Mouse (Mus musculus) retina, postnatal 1 day (tissue): Measurements from ENCODE around the gene Spcs1.

Experiments
- DNase-seq: peaks from one replicate; pipeline ENCODE4 v3.0.0-alpha.2; 2012

Spcs1 gene

DNA sequence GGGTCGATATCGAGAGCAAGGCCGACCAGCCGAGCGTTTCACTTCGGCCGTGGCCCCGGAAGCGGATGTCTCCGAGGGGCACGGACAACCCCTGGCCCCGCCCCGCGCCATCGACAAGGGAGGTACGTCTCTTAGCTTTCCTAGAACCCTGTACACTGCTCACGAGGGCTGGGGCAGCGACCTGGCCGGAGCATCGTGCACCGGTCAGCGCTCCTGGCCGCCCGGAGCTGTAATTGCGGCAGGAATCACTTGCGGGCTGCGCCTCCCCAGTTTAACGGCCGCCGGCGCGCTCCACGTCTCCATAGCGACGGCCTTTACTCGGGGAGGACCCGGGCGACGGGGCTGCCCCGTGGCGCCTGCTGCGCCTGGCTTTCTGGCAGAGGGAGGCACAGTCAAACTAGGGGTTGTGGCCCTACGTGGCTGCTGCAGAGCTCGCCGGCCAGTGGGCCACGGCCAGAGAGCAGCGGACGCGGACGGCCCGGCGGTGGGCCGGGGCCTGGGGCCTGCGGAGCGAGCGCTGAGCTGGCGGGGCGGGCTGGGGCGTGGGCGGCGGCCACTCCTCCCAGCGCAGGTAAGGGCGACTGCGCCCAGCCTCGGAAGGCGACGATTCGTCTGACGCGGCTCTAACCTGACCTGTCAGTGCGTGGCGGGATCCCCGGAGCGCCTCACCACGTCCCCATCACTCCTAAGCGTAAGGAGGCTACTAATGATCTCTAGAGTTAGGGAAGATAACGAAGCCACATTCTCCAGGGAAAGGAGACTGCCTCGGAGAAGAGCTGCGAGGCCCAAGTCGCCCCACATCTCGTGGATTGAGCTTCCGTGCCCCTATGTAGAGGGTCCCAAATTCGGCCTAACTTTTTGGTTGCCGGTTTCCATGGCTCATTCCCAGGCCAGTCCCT, at the start of gene Spcs1, which contains the start of gene Glt8d1:
Spcs1 (minus strand) TSS at position 366 of the 899 bp plus-strand sequence.
Glt8d1 (plus strand) TSS at position 94 of the 899 bp plus-strand sequence.
- peak; percentile 90 for DNase-seq

DNA sequence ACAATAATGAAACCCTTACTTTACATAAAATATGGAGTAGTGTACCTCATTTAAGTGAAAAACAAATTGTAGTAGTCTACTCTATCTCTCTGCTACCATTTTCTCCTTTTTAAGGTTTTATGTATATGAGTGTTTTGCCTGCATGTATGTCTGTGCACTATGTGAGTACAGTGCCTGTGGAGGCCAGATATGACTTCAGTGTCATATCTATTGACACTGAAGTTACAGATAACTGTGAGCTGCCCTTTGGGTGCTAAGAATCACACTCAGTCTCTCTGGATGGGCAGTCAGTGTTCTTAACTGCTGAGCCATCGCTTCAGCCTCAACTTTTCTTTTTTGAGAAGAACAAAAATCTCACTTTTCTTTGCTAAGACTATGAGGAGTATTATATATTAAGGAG, 44.3 kb upstream of the Spcs1 start:
- DNase-seq: no peak

DNA sequence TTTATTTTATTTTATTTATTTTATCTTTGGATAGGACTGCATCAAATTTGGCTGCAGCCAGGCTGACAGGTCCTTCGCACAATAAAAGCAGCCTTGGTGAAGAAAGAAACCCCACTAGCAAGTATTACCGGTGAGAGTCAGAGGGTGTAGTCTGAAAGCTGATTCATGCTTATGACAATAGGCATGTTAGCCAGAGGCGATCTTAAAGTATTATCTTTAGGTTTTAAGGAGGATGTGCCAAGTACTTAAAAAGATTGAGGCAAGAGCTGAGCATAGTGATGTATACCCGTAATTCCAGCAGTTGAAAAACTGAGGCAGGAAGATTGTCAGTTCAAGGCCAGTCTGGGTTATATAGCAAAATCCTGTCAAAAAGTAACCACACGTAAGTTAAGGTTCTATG, 43.8 kb upstream of the Spcs1 start:
- no peak for DNase-seq

DNA sequence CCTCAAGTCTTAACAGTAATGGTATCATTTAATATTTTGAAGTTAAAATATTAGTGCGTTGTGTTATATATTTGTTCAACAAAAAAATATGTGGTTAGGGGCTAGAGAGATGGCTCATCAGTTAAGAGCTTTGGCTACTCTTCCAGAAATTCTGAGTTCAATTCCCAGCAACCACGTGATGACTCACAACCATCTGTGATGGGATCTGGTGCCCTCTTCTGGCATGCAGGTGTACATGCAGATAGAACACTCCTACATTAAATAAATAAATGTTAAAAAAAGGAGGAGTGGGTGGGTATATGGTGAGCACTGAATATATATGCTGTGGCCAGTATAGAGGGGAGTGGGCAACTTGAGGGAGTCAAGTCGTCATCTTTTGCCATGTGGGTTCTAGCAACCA, 24.3 kb upstream of the Spcs1 start:
- peak; percentile 14 for DNase-seq

DNA sequence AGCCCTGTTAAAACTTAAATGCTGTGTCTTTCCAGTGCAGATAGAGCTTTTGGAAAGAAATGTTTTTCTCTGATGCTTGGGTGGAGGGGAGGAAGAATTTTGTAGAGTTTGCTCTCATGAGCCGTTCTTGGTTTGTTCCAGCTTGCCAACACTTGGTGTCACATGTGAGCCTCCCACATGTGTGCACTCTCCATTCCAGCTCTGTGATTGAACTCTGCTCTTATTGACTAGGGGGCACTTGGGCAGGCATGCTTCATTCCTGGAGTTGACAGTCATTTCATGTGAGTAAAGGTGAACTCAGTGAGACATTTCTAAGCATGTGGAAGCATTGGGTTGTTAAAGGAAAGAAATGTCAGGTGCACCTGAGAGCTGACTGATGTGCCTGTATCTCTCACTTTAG, 21.1 kb upstream of the Spcs1 start:
- no peak for DNase-seq

DNA sequence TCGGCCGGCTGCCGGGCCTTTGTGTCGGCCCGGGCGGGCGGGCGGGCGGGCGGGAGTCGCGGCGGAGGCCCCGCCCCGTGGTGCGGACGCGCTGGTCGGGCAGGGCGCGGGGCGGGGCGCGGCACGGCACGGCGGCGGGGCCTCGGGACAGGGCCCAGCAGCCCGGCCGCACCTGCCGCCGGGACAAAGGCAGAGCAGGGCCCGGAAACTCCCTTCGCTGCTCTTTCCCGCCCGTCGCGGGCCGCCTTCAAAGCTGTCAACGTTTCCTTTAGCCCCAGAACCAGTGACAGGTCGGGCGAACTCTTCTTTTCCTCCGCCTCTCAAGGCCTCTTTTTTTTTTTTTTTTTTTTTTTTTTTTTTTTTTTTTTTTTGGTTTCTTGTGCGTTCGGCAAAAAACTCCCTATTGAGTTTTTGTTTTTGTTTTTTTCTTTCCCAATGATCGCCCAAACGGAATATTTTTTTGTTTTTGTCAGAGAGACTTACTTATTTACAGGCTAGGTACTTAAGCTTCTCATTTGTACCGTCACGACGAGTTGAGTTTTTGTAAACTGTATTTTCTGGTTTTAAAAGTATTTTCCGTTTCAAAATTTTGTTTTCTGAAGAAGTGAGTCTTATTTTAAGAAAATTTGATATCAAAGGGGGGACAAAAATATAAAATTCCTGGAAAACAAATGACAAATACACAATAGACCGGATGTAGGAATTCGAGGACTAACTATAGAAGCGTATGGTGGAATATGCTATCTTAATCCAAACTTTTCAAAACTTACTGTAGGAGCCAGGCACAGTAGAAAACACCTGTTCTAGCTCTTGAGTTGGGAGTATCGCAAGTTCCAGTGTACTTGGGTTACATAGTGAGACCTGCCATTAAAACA, 18.1 kb upstream of the Spcs1 start:
- peak; percentile 89 for DNase-seq

DNA sequence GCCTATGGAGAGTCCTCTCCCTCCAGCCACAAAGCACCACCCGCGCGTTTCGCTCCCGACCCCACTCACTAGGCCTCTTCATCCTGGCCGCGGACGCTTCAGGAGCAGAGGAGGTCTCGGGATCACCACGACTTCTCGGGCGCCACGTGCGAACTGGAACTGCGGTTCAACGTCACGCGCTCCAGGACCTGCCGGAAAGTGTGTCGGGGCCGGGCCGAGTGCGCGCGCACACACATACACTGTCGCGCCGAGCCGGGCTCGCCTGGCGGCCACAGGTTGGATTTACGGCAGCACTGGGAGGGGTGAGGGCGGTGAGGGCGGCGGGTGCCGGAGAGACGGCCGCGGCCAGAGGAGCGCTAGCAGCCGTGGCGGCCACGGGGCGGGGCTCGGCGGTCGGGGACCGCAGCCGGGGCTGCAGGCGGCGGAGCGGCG, 17.4 kb upstream of the Spcs1 start, which contains the start of the genes Pbrm1 and Gnl3:
Pbrm1 (plus strand) TSS at position 279 of the 432 bp plus-strand sequence.
Gnl3 (minus strand) TSS at position 293 of the 432 bp plus-strand sequence.
- peak; percentile 97 for DNase-seq

DNA sequence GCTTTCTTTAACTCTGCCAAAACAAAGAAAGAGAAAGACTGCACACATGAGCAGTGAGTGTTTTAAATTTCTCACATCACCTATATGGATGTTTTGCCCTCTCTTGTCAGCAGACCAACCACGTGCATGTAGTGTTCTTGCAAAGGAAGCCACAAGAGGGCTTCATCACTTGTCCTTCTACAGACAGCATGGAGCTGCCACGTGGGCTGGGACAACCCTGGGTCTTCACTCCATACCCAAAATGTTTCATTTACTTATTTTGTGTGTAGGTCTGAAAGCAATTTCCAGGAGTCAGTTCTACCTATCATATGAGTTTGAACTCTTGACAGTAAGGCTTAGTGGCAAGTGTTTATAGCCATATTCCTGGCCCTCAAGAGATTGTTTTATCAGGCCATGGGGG, 16.4 kb upstream of the Spcs1 start:
- peak; percentile 25 for DNase-seq

DNA sequence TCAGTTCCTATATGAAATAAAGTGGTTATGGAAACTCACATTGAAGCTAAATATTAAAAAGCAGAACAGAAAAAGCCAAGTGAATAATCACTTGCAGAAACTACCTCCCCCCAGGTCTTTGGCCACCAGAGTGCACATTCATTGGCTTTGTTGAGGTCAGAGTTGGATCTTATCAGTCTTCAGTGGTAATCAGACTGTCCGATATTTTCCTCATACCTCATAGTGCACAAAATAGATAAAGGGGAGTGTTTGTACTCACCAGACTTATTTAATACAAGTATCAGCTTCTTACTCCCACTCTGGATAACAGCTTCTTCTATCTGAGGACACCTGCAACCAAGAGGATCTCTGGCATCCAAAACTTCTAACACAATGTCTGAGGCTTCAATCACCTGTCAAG, 14.6 kb upstream of the Spcs1 start:
- no peak for DNase-seq

DNA sequence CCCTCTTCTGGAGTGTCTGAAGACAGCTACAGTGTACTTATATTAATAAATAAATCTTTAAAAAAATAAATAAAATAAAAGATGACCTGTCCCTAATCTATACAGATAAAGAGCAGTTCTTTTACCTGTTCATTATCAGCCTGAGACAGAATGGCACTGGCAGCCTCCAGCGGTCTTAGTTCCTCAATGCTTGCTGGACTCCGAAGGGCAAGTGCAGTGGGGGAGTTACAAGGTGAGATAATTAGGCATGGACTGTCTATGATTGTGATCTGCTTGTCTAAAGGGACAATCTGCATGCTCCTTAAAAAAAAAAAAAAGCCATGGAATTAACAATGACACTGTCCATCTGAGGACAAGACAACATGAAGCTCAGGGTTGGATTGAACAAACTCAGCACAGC, 12.5 kb upstream of the Spcs1 start:
- DNase-seq: no peak

DNA sequence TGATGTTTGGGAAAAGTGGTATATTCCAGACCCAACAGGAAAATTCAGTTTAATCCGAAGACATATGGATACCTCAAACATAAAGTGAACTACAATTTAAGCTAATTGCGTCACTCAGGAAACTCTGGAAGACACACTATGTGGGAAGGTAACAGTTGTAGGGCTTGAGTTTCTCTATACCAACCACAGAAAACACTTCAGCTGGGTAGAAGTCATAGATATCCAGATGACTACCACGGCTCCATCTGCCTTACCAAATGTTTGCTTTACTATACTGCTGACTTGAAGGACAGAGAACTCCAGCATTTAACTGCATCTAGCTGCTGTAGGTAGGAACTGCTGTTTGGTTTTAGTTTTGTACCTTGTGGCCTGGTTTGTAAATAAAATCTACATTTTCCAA, 10.1 kb upstream of the Spcs1 start:
- DNase-seq: no peak

DNA sequence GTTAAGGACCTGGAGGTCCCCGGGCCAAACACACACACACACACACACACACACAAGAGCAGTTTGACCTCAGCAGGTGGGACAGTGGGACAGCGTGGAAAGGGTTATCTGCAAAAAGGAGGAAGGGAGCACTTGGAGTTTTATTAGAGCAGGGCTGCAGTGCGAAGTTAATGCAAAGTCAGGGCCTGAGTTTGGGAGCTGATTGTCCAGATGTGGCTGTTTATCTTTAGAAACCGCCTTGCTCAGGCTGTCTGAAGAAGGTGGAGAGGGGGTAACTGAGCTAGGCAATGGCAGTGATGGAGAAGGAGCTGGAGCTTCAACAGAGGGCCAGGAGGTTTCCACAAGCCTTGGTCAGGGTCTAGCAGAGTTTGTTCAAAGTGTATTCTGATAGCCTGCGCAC, 5.3 kb upstream of the Spcs1 start:
- DNase-seq: no peak

DNA sequence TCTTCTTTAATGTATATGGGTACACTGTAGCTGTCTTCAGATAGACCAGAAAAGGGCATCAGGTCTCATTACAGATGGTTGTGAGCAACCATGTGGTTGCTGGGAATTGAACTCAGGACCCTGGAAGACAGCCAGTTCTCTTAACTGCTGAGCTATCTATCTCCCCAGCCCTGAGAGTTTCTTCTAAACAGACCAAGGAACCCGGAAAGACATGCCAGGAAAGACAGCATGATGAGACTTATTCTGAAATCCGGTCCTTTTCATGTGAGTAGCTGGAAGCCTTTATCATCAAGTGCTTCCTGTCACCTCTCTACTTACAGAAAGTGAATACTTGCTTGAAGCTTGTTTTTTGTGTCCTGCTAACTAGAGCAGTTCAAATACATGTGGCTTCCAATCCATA, 3.1 kb upstream of the Spcs1 start:
- no peak for DNase-seq

DNA sequence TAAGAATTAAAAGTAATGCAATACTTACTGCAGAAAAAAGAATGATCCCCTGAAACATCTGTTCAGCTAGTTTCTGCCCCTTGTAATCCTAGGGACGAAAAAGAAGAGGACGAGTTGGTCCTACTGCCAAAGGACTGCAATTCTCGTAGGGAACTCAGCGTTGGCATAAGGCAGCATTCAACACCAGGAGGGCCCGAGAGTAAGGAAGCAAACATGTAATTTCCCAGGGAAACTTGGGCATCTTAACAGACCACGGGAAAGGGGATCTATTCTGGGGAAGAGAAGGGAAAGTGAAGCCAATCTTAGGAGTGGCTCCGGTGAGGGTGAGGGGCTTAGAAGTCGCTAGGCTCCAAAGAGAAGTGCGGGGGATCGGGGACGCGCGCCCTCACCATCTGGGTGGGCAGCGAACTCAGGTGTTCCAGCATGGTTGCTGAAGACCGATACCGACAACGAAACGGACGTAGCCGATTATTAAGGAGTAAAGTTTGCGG, 611 bp downstream of the Spcs1 start:
- DNase-seq: no peak

DNA sequence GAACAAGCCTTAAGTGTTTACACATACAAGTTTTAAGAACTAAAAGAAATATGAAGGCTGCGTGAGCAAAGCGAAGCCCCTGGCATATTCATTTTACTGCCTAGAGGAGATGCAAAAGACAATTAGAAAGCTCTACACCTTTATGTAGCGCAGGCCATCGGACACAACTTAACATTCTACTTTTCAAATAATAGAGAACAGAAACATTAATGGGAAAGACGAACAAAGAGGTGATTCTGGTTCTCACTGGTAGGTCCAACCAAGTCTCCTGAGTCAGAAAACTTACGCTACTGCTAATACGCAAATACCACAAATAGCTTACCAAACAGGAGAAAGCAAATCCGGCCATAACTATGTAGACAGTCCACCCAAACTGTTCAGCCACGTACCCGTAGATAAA, 1.1 kb downstream of the Spcs1 start:
- no peak for DNase-seq

DNA sequence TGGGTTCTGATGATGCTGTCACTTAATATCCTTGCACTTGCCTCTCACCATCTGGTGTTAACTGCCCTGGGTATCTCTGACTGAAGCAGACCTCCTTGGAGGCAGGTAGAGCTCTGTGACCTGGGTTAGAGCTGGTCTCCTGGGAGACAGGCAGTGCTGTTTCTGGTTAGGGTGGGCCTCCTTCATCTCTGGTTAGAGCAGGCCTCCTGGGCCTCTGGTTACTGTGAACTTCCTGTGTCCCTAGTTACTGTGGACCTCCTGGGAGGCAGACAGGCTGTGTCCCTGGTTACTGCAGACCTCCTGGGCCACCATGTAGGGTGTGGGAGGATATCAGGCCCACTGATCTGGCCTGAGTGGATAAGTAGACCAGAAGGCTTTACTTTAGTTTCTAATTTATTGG, 5.1 kb downstream of the Spcs1 start:
- DNase-seq: no peak

DNA sequence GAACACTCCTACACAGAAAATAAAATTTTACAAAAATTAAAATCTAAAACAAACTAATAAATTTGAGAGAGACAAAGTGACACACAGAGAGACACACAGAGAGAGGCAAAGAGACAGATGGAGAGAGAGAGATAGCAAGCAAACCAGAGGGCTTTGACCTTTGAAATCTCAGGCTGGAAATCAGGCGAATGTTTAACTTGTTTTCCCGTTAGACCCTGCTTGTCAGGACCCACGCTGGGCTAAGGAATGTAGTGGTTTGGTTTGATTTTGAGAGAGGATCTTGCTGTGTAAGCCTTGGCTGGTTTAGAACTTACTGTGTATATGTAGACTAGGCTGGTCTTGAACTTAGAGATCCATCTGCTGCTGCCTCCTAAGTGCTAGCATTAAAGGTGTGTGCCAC, 25.2 kb downstream of the Spcs1 start:
- DNase-seq: no peak

DNA sequence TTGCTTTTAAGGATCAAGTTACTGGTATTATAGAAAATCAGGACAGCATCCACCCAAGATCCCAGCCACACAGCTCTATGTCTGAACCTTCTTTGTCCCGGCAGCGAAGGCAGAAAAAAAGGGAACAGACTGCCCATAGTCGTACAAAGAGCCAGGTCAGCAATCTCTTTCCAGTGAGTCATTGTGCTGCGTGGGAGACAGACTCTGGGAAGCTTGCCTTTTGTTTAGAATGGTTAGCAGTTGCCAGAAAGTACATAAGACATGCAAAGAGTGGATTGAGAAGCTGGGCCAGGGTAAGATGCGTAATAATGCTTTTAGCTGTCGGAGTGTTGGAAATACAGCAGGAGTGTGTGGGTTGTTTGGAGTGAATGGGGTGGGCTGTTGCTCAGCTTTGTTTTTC, 27.3 kb downstream of the Spcs1 start:
- DNase-seq: no peak

DNA sequence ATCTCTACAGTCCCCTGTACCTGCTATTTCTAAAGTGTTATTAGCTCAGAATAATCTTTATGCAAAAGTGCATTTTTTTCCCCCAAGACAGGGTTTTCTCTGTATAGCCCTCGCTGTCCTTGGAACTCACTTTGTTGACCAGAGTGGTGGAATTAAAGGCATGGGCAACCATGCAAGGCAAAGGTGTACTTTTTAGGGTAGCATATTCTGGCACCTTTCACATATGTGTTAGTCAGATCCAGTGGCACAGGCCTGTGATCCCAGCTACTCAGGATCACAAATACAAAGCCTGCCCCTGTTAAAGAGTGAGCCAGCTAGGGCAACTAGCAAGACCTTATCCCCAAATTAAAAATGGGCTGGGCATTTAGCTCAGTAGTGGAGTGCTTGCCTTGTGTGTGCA, 41.1 kb downstream of the Spcs1 start:
- no peak for DNase-seq

DNA sequence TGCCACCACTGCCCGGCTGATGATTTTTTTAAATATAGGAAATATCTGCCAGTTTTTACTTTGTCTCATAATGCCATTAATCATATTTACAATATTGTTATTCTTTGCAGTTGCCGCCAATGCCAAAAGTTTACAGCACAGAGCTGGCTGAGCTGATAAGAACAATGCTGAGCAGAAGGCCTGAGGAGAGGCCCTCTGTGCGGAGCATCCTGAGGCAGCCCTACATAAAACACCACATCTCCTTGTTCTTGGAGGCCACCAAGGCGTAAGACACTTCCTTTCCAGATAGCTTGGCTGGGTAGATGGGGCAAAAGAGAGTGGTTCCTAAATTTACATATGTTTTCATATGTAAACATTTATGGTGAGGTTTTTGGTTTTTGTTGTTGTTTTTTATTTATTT, 42.4 kb downstream of the Spcs1 start:
- DNase-seq: no peak

DNA sequence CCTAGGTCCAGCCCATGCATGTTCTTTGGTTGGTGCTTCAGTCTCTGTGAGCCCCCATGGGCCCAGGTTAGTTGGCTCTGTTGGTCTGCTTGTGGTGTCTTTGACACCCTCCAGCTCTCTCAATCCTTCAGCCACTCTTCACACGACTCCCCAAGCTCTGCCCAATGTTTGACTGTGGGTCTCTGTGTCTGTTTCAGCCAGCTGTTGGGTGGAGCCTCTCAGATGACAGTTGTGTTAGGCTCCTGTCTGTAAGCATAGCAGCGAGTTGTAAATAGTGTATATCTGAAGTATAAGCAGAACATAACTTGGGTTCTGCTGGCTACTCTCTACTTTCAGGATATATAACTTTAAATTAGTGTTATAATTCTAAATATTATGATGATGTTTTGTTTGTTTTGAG, 43.0 kb downstream of the Spcs1 start:
- DNase-seq: no peak

DNA sequence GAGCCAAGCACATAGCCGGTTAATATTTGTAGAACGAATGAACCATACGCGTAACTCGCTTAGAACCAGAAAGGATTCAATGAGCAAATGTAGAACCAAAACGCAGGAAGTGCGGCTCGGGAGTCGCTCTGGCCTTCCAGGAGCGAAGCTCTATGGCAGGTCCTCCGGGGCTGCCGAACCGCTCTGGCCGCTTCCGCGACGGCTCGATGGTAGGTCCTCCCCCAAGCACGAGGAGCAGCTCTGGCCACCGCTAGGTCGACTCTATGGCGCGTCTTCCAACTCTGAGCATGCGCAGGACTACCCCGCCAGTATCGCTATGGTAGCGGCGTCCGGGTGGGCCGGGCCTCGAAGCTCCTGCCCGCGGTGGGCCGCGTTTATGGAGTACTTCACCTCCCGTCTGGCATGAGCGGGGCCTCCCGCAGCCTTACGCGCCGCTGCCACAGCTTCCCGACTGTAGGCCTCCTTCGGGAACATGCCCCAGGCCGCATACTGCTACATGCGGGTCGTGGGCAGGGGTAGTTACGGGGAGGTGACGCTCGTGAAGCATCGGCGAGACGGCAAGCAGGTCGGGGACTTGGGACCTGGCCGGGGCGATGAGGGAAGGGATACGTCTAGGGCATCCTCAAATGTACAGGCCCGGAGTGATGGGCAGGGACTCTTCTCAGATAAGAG, 50.2 kb downstream of the Spcs1 start, which contains the start of gene Nek4:
Nek4 (plus strand) TSS at position 224 of the 672 bp plus-strand sequence.
- peak; percentile 98 for DNase-seq

DNA sequence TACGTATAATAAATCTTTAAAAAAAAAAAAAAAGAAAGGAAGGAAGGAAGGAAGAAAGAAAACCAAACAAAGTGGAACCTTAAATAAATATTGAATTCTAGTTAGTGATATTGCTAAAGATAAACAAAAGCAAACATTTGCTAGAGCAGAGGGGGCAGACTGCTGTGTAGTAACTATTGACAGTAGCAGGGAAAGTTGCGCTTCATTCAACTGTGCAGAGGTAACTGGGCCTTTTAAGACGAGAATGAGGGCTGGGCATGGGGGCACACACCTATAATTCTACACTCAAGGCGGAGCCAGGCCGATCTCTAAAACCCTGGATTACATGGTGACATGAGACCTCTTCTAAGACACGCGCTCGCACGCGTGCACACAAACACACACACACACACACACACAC, 51.5 kb downstream of the Spcs1 start:
- DNase-seq: no peak
